Mouse (Mus musculus) myocyte (in vitro differentiated cells): ENCODE data around the gene Arhgap10.

Experiments used
- CEBPB ChIP-seq: IDR thresholded peaks from 2 replicates; pipeline ENCODE4 v1.6.1; 2011; ENCODE audit warnings: mild to moderate bottlenecking, moderate library complexity; ENCODE audit not compliant: poor library complexity, insufficient read depth, severe bottlenecking
- E2F4 ChIP-seq: IDR thresholded peaks from one replicate; pipeline ENCODE4 v1.6.1; 2011; ENCODE audit warnings: mild to moderate bottlenecking, control low read depth, moderate library complexity; ENCODE audit not compliant: insufficient read depth
- MAX ChIP-seq: IDR thresholded peaks from one replicate; pipeline ENCODE4 v1.6.1; 2011; ENCODE audit warnings: low read depth, mild to moderate bottlenecking, control low read depth
- MYOD1 ChIP-seq, 3 experiments: IDR thresholded peaks; one replicate each; pipeline ENCODE4 v1.6.1; 2011; ENCODE audit warnings: control low read depth in 2 of 3, low read depth in 2 of 3, mild to moderate bottlenecking in 2 of 3, moderate library complexity in 1 of 3; ENCODE audit not compliant: insufficient read length in 2 of 3, control insufficient read depth in 1 of 3
- MYOG ChIP-seq, 3 experiments: IDR thresholded peaks; one replicate each; pipeline ENCODE4 v1.6.1; 2011; ENCODE audit warnings: control low read depth in 2 of 3, low read depth in 2 of 3, mild to moderate bottlenecking in 2 of 3; ENCODE audit not compliant: insufficient read length in 2 of 3, control insufficient read depth in 1 of 3, insufficient read depth in 1 of 3
- POLR2A ChIP-seq: IDR thresholded peaks from one replicate; pipeline ENCODE4 v1.6.1; 2011; ENCODE audit warnings: low read depth, mild to moderate bottlenecking, control low read depth, moderate library complexity; ENCODE audit not compliant: insufficient read length
- POLR2AphosphoS2 ChIP-seq: IDR thresholded peaks from one replicate; pipeline ENCODE4 v1.6.1; 2011; ENCODE audit warnings: low read depth, control low read depth; ENCODE audit not compliant: insufficient read length
- SRF ChIP-seq: IDR thresholded peaks from one replicate; pipeline ENCODE4 v1.6.1; 2011; ENCODE audit warnings: low read depth; ENCODE audit not compliant: control insufficient read depth, insufficient read length
- TCF12 ChIP-seq: IDR thresholded peaks from one replicate; pipeline ENCODE4 v1.6.1; 2011; ENCODE audit warnings: mild to moderate bottlenecking, control low read depth; ENCODE audit not compliant: poor library complexity, insufficient read depth, severe bottlenecking
- USF1 ChIP-seq: IDR thresholded peaks from one replicate; pipeline ENCODE4 v1.6.1; 2011; ENCODE audit warnings: low read depth, mild to moderate bottlenecking, control low read depth, moderate library complexity

DNA sequence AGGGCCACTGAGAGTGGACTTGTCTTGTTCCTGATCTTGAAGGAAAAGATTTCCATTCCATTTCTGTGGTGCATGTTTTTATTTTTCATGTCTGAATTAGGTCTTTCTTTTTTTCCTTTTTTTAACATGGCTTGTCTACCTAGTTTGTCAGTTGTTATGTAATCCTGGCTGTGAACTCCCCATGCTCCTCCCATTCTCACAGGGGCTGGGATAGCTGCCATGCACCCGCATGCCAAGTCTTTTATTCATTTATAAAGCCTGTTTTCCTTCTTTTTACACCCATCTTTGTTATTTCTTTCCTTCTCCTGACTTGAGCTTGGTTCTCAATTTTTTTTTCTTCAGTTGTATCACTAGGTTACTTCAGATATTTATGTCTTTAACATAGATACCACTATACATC lies 281.1 kb downstream of the Arhgap10 start:
- TF ChIP-seq TCF12 (no peak), POLR2A (no peak), POLR2AphosphoS2 (no peak), CEBPB (no peak), SRF (no peak), E2F4 (no peak), USF1 (no peak), MYOG (IDR thresholded peaks at IDR 0.05; ENCODE audit: control insufficient read depth in 1 of 3, insufficient read depth in 1 of 3, insufficient read length in 2 of 3, low read depth in 2 of 3) (no peak), MAX (no peak), MYOD1 (IDR thresholded peaks at IDR 0.05; ENCODE audit: control insufficient read depth in 1 of 3, insufficient read length in 2 of 3, low read depth in 2 of 3) (no peak)
